Mouse (Mus musculus) left cerebral cortex, adult 11 months (tissue): ENCODE data around the gene Bckdha.

Experiments
- DNase-seq: peaks from one replicate; pipeline ENCODE4 v3.0.0; 2022; ENCODE audit warnings: low spot score

Bckdha gene

GRCm38 (mm10) chr7:25681341-25682231 lies 22.8 kb upstream of the Bckdha start:
- DNase-seq: no peak

- DNase-seq: peak; percentile 92
These were observed 21.9 kb upstream of the Bckdha start, which contains the start of gene B9d2 for GRCm38 (mm10) chr7:25680514-25681258. TSS of gene B9d2 (plus strand) at chr7:25680780.

- no peak for DNase-seq
These were observed 21.2 kb upstream of the Bckdha start for GRCm38 (mm10) chr7:25679971-25680370.

- no peak for DNase-seq
These were observed 18.2 kb upstream of the Bckdha start for GRCm38 (mm10) chr7:25677013-25677412.

GRCm38 (mm10) chr7:25676085-25676781 lies 17.5 kb upstream of the Bckdha start:
- peak; percentile 79 for DNase-seq

GRCm38 (mm10) chr7:25675405-25675804 lies 16.6 kb upstream of the Bckdha start:
- DNase-seq: no peak

- no peak for DNase-seq
These were observed 16.0 kb upstream of the Bckdha start, which contains the start of gene Tmem91 for GRCm38 (mm10) chr7:25674719-25675300. TSS of gene Tmem91 (minus strand) at chr7:25675166.

- DNase-seq: no peak
These were observed 15.5 kb upstream of the Bckdha start for GRCm38 (mm10) chr7:25674297-25674696.

GRCm38 (mm10) chr7:25672442-25672841 lies 13.7 kb upstream of the Bckdha start:
- no peak for DNase-seq

- no peak for DNase-seq
These were observed 12.9 kb upstream of the Bckdha start for GRCm38 (mm10) chr7:25671686-25672085.

- DNase-seq: no peak
These were observed 11.3 kb upstream of the Bckdha start for GRCm38 (mm10) chr7:25670096-25670495.

GRCm38 (mm10) chr7:25669631-25670030 lies 10.8 kb upstream of the Bckdha start:
- no peak for DNase-seq

GRCm38 (mm10) chr7:25669158-25669557 lies 10.4 kb upstream of the Bckdha start:
- DNase-seq: no peak

GRCm38 (mm10) chr7:25666381-25666780 lies 7.6 kb upstream of the Bckdha start:
- DNase-seq: no peak

GRCm38 (mm10) chr7:25657785-25658184 lies 996 bp downstream of the Bckdha start:
- DNase-seq: no peak

GRCm38 (mm10) chr7:25655601-25656428 lies 3.0 kb downstream of the Bckdha start:
- no peak for DNase-seq

- no peak for DNase-seq
These were observed 6.5 kb downstream of the Bckdha start for GRCm38 (mm10) chr7:25652244-25652759.

- no peak for DNase-seq
These were observed 7.5 kb downstream of the Bckdha start for GRCm38 (mm10) chr7:25651281-25651680.

GRCm38 (mm10) chr7:25649839-25650238 lies 8.9 kb downstream of the Bckdha start:
- DNase-seq: no peak

GRCm38 (mm10) chr7:25647574-25648123 lies 11.1 kb downstream of the Bckdha start:
- DNase-seq: no peak
